Mouse (Mus musculus) bone marrow, adult 2 months (tissue): ENCODE results near the gene Ndufa13.

Source experiments
- CTCF ChIP-seq: fragments of 200-500 bp; IDR thresholded peaks from 2 replicates; pipeline ENCODE4 v1.5.1; 2011; ENCODE audit warnings: low read length, control low read depth; ENCODE audit not compliant: control insufficient read depth, insufficient read depth
- POLR2A ChIP-seq: fragments of 200-500 bp; IDR thresholded peaks from 2 replicates; pipeline ENCODE4 v1.6.1; 2011; ENCODE audit warnings: low read depth, mild to moderate bottlenecking, control low read depth, low read length, borderline replicate concordance; ENCODE audit not compliant: control insufficient read depth

GRCm38 (mm10) chr8:69901484-69902162, 735 bp downstream of the Ndufa13 start:
- peak; percentile 42; the same call in 1 of the 2 replicates for TF ChIP-seq CTCF
- peak; percentile 93 for TF ChIP-seq POLR2A
